Mouse (Mus musculus) adrenal gland, postnatal 10 days (tissue): Measurements from ENCODE around the gene Wdr90. TPM values are rescaled to one million over a fixed set of nuclear protein-coding genes. Genes with fewer than 3 reads are reported as not detected.

Experiments used
- DNase-seq: peaks from one replicate; pipeline ENCODE4 v3.0.0; 2021; ENCODE audit warnings: mixed read lengths
- total RNA-seq, 2 experiments: library from RNA; stranded (reverse); gene quantifications; 2 replicates each; pipeline ENCODE4 v1.2.3; 2021

The Wdr90 gene
- total RNA-seq, 2 experiments from 2014 or later, result 17.5 to 24.1 TPM

- no peak for DNase-seq
These were observed 16.7 kb upstream of the Wdr90 start for GRCm38 (mm10) chr17:25877741-25878610.

GRCm38 (mm10) chr17:25877025-25877424, 15.7 kb upstream of the Wdr90 start:
- DNase-seq, result no peak

DNA sequence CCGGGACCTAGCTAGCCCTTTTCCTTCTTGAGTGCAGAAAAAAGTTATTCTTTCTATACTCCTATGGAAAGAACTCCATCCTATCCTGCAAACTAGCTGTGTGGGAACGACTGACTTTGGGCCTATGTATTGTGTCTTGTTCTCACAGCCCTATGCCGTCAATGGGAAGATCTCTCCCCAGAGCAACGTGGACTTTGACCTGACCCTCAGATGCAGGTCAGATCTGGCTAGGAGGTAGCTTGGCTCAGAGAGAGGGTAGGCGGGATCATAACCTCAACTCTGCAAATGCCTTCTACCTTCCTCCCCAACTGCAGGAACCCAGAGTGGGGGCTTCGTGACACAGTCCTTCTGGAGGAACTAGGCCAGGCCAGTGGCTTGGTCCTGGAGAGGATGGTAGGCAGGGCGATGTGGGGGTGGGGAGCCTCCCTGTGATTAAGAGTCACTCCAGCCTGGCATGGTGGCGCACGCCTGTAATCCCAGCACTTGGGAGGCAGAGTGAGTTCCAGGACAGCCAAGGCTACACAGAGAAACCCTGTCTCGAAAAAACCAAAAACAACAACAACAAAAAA, 15.1 kb upstream of the Wdr90 start:
- peak; percentile 24 for DNase-seq

GRCm38 (mm10) chr17:25875171-25876136, 14.2 kb upstream of the Wdr90 start:
- DNase-seq, result peak; percentile 93

GRCm38 (mm10) chr17:25874721-25875170, 13.4 kb upstream of the Wdr90 start, which contains the start of gene Mettl26:
TSS of gene Mettl26 (plus strand) at chr17:25875074.
- peak; percentile 96 for DNase-seq

GRCm38 (mm10) chr17:25874148-25874720, 12.9 kb upstream of the Wdr90 start:
- peak; percentile 44 for DNase-seq

GRCm38 (mm10) chr17:25873405-25874147, 12.3 kb upstream of the Wdr90 start:
- DNase-seq, result no peak

GRCm38 (mm10) chr17:25872676-25873075, 11.4 kb upstream of the Wdr90 start:
- no peak for DNase-seq

- DNase-seq, result peak; percentile 69
These were observed 10.3 kb upstream of the Wdr90 start for GRCm38 (mm10) chr17:25871566-25871965.

- no peak for DNase-seq
These were observed 8.7 kb upstream of the Wdr90 start for GRCm38 (mm10) chr17:25869954-25870353.

DNA sequence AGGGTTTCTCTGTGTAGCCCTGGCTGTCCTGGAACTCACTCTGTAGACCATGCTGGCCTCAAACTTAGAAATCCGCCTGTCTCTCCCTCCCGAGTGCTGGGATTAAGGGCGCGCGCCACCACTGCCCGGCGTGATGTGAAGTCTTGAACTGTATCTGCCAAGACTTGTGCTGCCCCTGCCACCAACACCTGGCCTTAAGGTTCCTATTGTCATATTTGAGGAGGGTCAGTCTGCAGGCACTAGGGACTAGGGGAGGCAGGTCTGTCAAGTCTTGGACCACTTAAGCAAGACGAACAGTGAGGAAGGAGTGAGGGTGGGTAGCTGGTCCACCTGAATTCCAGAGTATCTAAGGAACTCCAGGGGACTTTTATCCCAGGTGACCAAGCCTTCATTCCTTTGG, 8.2 kb upstream of the Wdr90 start:
- DNase-seq, result no peak

GRCm38 (mm10) chr17:25868601-25869191, 7.4 kb upstream of the Wdr90 start, which contains the start of gene Mcrip2:
TSS of gene Mcrip2 (minus strand) at chr17:25868764.
- DNase-seq, result peak; percentile 92

- peak; percentile 88 for DNase-seq
These were observed 6.7 kb upstream of the Wdr90 start for GRCm38 (mm10) chr17:25867836-25868600.

DNA sequence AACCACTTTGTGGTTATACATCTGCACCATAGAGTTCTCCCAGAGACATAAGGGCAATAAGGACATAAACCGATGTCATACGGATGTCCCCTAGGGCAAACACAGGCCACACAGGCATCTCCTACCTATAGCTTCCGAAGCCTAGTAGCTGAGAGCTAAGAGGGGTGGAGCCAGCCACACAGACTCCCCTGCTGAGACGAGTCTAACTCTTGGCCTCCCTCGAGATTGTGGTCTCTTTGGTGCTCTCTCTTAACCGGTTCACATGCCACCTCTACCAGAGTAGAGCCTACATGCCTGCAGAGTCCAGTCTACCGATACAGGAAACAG, 6.2 kb upstream of the Wdr90 start:
- DNase-seq, result no peak

DNA sequence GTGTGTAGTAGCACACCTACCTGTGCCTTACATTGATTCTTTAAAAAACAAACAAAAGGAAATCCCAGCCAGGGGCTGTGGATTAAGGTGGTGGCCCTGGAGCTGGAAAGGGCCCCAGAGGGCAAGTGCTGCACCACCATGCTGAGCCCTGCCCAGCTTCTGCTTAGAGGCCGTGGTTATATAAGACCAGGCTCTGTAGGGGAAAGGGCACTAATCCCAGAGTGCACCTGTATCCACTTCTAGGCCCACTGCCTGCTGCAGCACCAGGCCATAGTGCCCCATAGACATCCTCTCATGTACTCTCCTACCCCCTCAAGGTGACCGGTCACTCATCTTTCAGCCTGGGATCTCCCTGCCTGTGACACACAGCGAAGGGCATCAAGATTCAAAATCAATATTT, 4.9 kb upstream of the Wdr90 start:
- DNase-seq, result peak; percentile 56

DNA sequence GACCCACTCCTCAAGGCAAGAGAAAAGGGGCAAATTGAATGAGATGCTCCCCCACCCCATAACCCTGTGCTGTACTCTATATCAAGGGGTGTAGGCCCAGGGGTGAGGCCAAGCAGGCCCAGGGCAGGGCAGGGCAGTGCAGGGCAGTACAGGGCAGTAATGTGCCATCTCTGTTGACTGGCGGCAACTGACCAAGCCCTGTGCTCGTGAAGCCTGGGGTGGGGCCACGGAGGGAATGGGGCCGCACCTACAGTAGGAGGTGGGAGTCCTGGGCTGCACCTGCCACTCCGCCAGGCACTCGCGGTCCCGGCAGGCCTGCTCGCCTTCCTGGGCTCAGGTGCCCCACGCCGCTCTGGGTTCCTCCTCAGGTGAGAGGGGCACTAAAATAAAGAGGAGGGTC, 4.0 kb upstream of the Wdr90 start:
- no peak for DNase-seq

- DNase-seq, result peak; percentile 45
These were observed 3.0 kb upstream of the Wdr90 start for GRCm38 (mm10) chr17:25864311-25864710.

DNA sequence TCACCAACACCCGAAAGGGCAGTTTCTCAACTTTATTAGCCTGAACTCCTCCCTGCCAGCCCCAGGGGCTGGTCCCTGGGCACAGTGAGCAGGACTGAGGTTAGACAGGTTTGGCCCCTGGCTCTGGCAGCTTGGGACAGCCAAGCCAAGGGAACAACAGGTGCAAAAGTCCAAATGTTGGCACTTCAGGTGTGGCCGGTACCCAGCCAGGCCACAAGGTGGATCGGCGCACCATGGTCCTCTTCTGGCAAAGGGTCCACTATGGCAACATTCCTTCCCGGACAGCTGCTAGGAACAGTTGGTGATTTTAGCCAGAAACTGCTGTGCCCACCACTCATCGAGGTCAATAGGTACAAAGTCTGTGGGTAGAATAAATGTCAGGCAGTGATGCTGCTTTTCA, 2.4 kb upstream of the Wdr90 start:
- no peak for DNase-seq

DNA sequence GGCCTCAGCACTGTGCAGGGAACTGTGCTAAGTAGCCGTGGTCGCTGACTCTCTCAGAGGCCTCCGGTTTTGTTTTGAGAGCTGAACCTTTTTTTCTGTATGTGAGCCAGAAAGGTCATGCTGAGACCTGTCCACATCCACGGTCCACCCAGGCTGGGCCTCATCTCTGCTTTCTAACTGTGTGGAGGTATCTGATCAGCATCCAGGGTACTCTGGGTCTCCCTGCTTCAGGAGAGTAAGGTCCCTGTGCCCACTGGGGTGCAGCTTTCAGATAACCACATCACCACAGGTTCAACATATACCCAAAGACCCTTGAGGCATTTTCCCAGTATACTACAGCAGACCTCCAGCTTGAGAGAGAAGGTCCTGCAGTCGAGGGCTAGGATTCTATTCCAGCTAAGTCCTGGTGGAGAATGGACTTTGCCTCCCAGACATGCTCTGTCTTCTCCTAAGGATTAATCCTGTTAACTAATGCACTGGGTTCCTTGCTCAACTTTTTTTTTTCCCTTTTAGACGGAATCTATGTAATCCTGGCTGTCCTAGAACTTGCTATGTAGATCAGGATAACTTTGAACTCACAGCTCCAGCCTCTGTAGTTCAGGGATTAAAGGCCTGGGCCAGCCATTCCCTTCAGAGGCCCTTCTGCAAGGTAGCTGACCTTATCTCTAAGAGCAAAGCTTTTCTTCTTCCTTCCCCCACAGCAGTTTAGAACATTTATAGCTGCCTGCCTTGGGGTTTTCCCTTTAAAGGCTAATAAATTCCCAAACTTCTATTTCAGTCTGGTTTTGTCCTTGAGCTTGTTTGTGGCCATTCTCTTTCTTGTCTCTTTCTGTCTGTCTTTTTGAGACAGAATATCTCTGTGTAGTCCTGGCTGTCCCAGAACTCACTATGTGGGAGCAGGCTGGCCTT, 657 bp upstream of the Wdr90 start:
- no peak for DNase-seq
